Mouse (Mus musculus) NIH3T3 (cell line): Measurements from ENCODE around the gene Nepro.

ENCODE experiments used
- DNase-seq: peaks from one replicate; pipeline ENCODE4 v3.0.0-alpha.2; 2012; ENCODE audit warnings: low read depth

The Nepro gene

DNA sequence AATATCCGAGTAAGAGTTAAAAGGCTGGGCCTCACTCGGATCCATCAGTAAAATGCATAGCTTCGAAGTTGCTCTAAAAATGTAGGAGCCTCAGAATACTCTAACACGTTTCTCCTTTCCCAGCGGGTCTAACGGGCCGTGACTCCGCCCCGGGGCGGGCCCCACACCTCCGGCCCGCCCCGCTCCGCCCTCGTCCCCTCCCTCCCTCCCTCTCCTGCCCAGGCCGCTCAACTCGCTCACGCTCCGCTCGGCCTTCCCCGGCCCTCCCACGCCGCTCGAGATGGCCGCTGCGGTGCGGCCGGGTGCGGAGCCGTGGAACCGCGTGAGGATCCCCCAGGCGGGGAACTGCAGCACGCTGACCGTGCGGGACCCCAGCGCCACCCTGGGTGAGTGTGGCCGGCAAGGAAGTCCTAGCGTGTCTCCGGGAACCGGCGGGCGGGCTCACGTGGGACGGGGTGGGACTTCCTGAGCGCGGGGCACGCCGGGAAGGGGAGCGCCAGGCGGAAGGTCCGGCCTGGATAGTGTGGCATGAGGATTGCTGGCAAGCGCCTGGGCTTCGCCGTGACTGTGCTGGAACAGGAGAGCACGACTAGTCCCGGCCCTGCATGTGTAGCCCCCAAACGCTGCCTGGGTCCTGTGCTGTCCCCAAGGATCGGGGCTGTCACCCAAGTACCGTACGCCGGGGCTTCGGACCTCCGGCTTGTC lies at the start of gene Nepro:
Gene Nepro (plus strand): TSS at position 219 of the 705 bp plus-strand sequence.
- peak; percentile 92 for DNase-seq

DNA sequence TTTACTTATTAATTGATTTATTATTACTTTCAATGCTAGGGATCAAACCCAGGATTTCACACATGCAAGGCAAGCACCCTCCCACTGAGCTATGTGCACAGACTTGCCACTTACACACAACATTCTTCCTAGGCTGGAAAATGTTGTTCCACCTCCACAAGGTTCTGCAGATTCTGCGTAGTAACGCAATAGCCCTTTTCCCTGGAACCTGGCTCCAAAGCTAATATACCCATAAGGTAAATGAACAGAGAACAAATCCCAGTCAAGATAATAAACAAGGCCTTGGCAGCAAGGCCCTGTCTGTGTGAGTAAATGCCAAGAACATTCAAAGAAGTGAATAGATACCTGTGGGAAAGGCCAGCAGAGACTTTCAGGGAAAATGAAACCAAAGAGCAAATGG lies 47.7 kb upstream of the Nepro start:
- DNase-seq: no peak

- no peak for DNase-seq
Measured at GRCm38 (mm10) chr16:44679082-44679481, 45.0 kb upstream of the Nepro start.

GRCm38 (mm10) chr16:44679503-44679971 lies 44.6 kb upstream of the Nepro start:
- DNase-seq: no peak

GRCm38 (mm10) chr16:44680756-44681498 lies 43.2 kb upstream of the Nepro start:
- no peak for DNase-seq

DNA sequence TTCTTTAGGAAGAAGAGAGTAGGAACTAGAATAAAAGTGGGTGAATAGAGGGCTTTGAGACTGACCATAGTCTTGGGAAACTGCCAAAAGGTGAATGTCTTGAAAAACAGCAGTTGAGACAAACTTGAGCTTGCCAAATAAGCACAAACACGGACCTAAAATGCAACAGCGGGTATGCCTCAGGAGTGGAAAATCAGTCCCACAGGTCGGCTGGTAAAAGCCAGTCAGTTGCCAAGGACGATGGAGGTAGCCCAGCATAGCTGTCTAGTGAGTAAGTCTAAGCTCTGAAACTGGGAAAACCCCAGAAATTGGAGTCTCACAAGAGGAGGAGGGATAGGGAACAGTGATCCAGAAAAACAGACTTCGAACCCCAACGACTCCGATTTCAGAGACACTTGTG lies 39.5 kb upstream of the Nepro start:
- peak; percentile 47 for DNase-seq

GRCm38 (mm10) chr16:44685401-44685800 lies 38.7 kb upstream of the Nepro start:
- DNase-seq: no peak

GRCm38 (mm10) chr16:44686991-44687718 lies 36.9 kb upstream of the Nepro start:
- DNase-seq: no peak

DNA sequence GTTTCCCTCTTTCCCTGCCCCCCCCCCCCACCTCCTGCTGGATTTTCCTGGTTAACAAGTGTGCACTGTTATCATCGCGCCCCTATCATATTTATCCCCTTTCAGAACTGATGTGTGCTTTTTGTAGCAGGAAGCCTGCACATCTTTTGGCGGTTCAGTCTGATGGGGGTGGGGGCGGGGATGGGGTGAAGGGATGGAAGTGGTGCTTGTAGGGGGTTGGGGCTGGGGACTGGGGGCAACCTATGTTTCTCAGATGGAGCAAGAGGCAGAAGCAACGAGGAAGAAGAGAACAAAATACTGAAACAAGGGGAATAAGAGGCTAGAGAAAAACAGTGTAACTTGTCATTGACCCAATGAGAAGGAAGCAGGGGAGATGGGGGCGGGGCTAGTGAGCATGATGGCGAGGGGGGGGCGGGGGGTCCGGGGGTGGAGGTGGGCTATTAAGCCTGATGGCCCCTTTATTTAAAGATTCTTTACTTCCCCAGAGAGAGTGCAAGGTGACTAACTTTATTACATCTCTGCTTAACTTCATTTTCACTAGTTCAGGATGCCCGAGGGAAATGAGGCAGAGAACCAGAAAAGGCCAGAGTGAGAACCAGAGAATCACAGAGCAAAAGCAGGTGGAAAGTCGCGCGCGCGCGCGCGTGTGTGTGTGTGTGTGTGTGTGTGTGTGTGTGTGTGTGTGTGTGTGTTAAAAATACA lies 36.2 kb upstream of the Nepro start:
- no peak for DNase-seq

- DNase-seq: no peak
Measured at GRCm38 (mm10) chr16:44688507-44688906, 35.6 kb upstream of the Nepro start.

GRCm38 (mm10) chr16:44690501-44690900 lies 33.6 kb upstream of the Nepro start:
- no peak for DNase-seq

GRCm38 (mm10) chr16:44691066-44691465 lies 33.0 kb upstream of the Nepro start:
- DNase-seq: no peak

DNA sequence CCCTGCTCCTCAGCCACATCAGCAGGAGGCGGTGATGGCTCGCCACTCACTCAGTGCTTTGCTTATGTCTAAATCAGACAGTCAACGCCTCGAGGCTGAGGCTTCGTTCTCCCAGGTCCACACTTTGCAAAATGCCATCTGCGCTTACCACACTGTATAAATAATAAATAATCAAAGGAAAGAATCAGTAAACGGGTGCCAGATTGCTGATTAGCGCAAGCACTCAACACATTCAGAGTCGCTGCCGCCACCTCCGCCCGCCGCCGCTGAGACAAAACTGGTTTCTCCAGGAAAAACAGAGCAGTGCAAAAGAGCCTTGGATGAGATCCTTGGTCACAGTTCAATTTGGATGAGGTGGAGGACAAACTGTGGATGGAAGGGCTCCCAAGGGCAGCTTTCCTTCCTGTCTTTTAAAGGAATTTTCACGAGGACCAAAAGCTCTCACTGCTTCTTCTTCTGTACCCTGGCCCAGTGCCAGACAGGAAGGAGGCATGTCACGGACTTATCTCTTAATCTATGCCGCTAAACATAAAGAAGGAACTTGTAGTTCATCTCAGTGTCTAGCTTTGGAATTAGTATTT lies 32.5 kb upstream of the Nepro start:
- no peak for DNase-seq

DNA sequence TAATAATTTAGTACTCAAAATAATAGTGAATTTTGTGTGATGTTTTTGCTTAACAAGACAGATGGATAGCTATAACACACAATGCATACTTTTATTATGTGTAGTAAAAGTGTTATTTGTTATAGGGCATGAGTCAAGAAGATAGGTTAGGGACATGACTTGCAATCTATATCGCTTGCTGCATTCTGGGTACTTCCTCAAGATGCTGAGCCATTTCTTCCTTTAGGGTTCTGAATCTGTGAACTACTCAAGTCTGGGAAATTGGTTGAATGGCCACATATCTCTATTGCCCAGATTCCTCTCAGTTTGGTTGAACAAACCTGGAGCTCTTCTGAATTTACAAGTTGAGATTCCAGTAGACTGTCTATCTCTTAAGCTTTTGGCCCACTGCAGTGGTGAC lies 31.6 kb upstream of the Nepro start:
- no peak for DNase-seq

DNA sequence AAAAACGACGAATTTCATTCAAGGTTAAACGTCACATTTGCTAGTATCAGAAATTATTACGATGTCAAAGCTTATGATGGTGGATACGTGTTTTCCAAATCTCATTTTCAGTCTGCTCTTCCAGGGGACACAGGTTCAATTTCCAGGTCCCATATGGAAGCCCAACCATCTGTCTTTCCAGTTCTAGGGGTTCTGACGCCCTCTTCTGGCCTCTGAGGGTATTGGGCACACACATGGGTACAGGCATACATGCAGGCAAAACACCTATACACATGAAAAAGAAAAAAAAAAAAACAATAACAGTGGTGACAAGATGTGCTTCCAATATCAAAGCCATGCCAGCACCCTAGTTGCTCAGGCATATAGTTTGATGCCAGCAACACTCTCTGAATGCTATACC lies 30.4 kb upstream of the Nepro start:
- DNase-seq: no peak

GRCm38 (mm10) chr16:44695214-44695858 lies 28.8 kb upstream of the Nepro start:
- no peak for DNase-seq

DNA sequence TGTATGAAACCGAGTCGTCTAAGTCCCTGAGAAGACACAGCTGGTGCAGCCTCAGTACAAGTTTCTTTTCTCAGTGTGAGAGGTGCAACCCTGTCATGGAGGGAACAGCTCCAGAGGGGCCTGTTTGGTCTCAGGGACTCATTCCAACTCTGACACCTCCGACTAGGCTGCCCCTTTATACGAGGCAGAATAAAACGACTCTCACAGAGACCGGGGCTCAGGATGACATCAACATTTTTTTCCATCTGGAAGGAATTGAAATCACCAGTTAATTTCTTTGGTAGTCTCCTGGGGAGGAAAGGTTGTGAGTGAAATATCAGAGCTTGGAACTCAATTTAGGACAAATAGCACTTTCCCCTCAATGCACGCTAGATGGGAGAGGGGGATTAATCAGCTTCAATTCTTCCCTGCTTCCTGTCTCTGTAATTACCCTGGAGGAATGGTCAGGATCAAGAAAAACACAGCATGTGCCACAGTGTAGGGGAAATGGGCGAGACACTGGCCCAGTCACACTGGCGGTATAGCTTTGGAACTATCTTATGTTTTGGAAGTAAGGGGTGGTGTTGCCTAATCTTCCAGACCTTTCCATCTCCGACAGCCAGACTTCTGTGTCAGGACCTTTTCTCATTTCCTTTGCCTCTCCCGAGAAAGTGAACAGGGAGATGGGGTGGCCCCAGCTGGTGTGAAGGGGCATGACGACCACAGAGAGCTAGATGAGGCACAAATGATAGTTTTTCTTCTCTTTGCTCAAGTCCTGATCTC lies 28.1 kb upstream of the Nepro start:
- no peak for DNase-seq

GRCm38 (mm10) chr16:44697473-44698205 lies 26.5 kb upstream of the Nepro start:
- no peak for DNase-seq

DNA sequence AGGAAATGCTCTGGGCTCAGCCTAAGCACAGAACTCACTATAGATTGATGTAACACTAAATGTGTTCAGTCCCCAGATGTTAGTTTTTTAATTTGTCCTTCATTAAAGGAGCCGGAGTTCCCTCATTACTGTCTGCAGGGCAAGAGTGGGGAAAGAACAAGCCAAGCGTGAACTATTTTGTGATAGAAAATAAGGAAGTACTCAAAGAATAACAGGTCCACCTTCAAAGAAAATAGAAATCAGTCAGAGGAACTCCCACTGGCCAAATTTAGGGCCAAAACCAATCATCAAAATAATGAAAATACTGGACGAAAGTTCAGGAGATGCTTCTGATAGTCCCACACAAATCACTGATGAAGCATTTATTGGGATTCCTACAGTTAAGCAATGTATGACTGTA lies 22.9 kb upstream of the Nepro start:
- no peak for DNase-seq

DNA sequence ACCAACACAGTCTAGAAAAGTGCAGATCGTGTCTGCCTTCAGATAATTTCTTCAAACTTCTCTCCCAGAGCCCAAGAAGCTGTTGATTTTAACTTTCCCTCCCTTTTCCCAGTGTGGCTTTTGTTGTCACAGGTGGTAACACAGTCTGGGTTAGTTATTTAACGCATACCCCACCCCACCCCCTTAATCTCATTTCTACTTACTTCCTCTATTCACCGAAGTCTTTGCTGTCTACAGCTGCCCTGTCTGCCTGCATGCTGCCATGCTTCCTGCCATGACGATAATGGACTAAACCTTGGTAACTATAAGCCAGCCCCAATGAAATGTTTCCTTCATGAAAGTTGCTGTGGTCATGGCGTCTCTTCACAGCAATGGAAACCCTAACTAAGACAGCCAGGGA lies 21.8 kb upstream of the Nepro start:
- DNase-seq: no peak
